Mouse (Mus musculus): ENCODE results near the gene Olfr15. TPM values are rescaled to one million over a fixed set of nuclear protein-coding genes. Genes with fewer than 3 reads are reported as not detected.

Olfr15 gene
- total RNA-seq, 4 experiments from 2014 or later: not detected

DNA sequence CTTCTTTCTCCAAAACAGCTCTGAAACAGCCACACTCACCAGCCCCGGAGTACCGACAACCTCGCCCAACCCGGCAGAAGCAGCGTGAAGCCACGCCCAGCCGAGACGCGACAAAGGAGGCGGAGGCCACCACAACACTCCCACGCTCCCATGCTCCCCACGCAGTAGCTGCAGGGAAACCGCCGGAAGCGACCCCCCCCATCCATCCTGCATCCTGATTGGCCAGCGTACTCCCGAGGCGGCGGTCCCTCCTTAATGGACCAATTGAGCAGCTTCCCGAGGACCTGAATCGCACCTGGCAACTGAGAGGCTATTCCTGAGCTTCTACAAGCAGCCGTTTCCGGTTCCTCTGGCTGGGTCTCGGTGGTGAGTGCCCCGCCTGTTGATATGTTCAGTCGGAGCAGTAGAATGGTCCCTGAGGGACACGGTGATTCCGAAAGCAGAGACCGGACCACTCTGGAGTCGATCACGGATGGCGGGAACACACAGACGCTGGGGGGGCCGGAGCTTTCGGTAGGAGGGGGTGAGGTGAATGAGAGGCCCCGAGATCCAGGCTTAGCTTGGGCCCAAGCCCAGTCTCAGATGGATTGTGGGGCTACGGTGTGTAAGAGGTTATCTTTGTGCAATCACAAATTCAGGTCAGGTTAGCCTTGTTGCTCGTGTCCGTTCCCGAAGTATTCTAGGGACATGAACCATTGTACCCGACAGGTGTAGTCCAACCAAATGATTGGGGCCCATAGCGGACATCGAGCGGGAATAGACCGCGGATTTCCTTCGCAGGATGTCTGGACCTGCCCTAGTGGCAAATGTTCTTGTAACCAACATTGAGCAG is 41.8 kb downstream of the Olfr15 start, which contains the start of gene Naa60:
Gene Naa60 (plus strand): TSS at position 160 of the 832 bp plus-strand sequence.
- peak; percentile 77 to 82 for DNase-seq (ENCODE audit: low spot score in 2 of 2)

DNA sequence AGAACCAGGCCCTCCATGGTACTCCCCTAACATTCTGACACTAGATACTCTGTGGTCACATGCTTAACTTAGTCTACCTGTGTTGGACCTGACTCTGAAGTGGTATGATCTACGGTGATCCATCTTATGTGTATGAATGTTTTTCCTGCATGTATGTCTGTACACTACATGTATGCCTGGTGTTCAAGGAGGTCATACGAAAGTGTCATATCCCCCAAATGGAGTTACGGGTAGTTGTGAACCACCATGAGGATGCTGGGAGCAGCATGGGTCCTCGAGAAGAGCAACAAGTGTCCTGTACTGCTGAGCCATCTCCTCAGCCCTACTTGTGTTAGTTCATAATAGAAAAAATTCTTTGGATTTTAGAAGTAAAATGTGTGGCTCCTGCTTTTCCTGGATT is 45.7 kb downstream of the Olfr15 start:
- no peak for DNase-seq (ENCODE audit: low spot score in 2 of 2)

DNA sequence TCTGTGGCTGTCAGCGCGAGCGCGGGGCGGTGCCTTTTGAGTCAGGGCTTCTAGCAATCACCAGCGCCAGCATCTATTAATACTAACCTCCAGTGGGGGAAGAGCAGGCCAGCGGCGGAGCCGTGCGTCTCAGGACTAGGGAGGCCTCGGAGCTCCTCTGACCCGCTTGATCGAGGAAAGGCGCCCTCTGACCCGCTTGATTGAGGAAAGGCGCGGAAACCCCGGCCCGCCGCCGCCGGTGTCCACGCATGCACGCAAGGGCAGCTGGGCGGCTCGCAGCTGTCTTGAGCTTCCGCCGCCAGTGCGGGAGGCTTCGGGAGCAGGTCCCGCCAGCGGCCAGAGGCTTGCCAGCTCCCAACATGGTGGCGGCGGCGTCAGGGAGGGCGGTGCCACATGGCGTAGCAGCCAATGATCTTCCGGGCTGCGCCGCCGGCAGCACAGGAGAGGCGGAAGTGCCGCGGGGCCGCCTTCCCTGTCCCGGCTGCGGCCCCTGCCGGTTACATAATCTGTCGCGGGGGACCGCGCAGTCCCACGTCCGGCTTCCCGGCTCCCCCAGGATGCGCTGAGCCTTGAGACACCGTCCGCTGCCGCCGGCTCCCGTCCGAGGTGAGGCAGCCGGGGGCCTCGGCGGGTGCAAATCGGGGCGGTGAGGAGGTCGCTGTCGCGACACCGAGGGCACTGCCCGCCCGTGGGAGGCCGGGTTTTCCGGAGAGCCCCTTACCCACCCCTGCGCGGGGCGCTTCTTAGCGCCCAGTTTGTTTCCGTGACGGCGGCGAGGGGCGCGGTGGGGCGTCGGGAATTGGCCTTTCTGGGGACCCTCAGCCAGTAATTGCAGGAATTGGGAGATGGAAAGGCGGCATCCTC is 53.8 kb downstream of the Olfr15 start, which contains the start of the genes Zfp597 and Gm20695:
Gene Zfp597 (minus strand): TSS at position 361 of the 864 bp plus-strand sequence.
Gene Gm20695 (plus strand): TSS at position 448 of the 864 bp plus-strand sequence.
- peak; percentile 86 to 93 for DNase-seq (ENCODE audit: low spot score in 2 of 2)

DNA sequence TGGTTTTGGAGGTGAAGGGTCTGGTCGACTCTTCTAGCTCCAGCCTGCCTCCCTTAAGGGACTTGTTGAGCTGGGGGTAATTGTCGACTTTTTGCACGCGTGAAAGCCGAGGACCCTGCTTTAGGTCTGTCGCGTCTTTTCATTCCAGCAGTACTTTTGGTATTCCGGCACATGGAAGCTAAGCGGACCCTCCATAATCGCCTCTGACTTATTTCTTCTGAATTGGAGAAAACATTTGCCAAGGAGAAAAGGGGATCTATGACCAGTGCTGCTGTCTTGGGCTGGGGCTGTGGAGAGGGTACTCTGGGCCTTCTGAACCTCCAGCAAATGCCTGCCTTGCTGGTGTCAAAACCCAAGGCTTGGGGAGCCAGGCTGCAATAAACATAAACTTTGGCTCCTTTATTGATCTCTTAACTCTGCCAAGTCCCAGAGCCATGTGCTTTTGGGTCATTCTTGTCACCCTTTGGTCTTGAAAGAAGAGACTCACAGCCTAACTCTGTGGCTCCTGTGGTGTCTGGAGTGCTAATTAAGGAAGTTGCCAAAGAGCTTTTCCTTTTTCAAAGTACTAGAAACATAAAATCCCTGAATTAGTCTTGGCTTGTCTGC is 54.5 kb downstream of the Olfr15 start:
- DNase-seq (ENCODE audit: low spot score in 2 of 2): no peak

DNA sequence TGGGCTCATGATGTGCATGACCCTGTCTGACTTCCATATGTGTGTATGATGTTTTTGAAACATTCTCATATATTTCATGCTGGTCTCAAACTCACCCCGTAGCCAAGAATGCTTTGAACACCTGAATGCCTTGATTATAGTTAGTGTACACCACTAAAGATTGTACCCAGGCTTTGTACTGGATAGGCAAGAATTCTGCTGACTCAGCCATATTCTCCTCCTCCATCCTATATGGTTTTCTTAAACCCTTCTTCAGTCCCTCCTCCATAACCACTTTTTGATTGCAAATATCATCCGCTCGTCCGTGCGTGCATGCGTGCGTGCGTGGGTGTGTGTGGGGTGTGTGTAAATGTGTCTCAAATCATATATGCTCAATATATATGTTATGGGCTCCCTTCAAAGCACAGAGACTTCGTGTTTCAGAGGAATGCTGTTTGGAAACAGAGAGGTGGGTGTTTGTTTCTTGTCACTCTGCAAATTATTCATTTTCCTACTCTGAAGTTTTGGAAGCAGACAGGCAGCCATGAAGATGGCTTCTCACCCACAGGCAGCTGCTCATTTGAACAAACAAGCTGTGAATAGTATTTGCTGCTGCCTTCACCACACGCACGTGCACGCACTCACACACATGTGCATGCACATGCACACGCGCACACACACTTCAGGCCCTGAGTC is 61.1 kb downstream of the Olfr15 start:
- no peak for DNase-seq (ENCODE audit: low spot score in 2 of 2)

DNA sequence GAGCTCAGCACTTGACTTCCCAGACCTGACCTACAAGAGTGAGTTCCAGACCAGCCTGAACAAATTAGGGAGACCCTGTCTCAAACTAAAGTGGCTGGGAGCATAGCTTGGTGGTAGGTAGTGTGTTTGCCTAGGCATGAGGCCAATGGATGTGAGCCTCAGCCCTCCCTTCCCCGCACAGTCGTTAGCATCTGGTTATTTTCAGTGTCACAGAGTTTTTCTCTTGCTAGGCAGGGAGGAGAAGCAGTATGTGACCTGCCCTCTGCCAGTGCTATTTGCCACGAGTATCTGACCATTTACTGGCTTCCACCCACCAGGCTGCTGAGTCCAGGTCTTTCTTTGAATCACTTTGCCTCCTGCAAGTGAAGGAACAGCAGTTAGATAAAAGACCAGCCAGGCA is 63.1 kb downstream of the Olfr15 start:
- no peak for DNase-seq (ENCODE audit: low spot score in 2 of 2)

Other genes with a start within 250 kb of the Olfr15 start
- not detected for gene Olfr161, start 239.8 kb upstream of the Olfr15 start, total RNA-seq (2022)
- not detected for gene Mefv, start 112.8 kb upstream of the Olfr15 start, total RNA-seq (2022)
- gene Zfp263, start 86.8 kb upstream of the Olfr15 start, total RNA-seq (2022): 1 to 10 TPM; 6.1 to 7.0 (median 6.4) TPM
- gene Zfp174, start 16.4 kb downstream of the Olfr15 start, total RNA-seq (2022): 1 to 10 TPM; 1.5 to 2.0 (median 1.7) TPM
- gene Naa60, start 41.5 kb downstream of the Olfr15 start, total RNA-seq (2022): 10 to 100 TPM; 35.2 to 54.2 (median 42.0) TPM
- 1 to 10 TPM; 6.5 to 9.3 (median 7.1) TPM for gene Zfp597, start 53.7 kb downstream of the Olfr15 start, total RNA-seq (2022)
- gene Gm20695, start 53.8 kb downstream of the Olfr15 start, total RNA-seq (2022): under 1 TPM in 1 of 4 experiments, not detected in 3; 0.65 TPM
- gene 1700037C18Rik, start 77.8 kb downstream of the Olfr15 start, total RNA-seq (2022): 1 to 10 TPM; 2.4 to 3.0 (median 2.6) TPM
- gene Cluap1, start 77.9 kb downstream of the Olfr15 start, total RNA-seq (2022): 1 to 10 TPM; 5.9 to 8.3 (median 7.1) TPM
- gene Nlrc3, start 145.8 kb downstream of the Olfr15 start, total RNA-seq (2022): 1 to 10 TPM; 1.6 to 2.3 (median 1.9) TPM
- 1 to 10 TPM; 6.1 to 8.8 (median 7.7) TPM for gene Slx4, start 172.9 kb downstream of the Olfr15 start, total RNA-seq (2022)
- under 1 TPM in 2 of 4 experiments, not detected in 2; 0.44 to 0.52 TPM for gene Dnase1, start 206.1 kb downstream of the Olfr15 start, total RNA-seq (2022)
- gene Trap1, start 246.9 kb downstream of the Olfr15 start, total RNA-seq (2022): 100 to 1,000 TPM; 117 to 132 (median 130) TPM

Measured in gastrocnemius, adult 8-10 months (tissue).